Mouse (Mus musculus) G1E (cell line): Measurements from ENCODE around the gene 1810046K07Rik. TPM values are rescaled to one million over a fixed set of nuclear protein-coding genes. Genes with fewer than 3 reads are reported as not detected.
A peak's percentile ranks its signal among the peaks of the same experiment; 100 is the strongest.

Source experiments
- ATAC-seq: 2 replicates; pipeline ENCODE4 v1.8.0; 2016; ENCODE audit warnings: mild to moderate bottlenecking; ENCODE audit not compliant: insufficient number of reproducible peaks, poor library complexity, low FRiP score, severe bottlenecking; ENCODE audit errors: extremely low read depth
- DNase-seq: peaks from one replicate; pipeline ENCODE4 v3.0.0; 2012; ENCODE audit warnings: low spot score
- H3K27me3 ChIP-seq: 2 replicates; pipeline ENCODE4 v1.6.1; 2012; ENCODE audit warnings: mild to moderate bottlenecking, low read length, inconsistent platforms; ENCODE audit not compliant: insufficient read depth
- H3K36me3 ChIP-seq: replicated peaks from 2 replicates; pipeline ENCODE3; 2012; ENCODE audit warnings: mild to moderate bottlenecking, inconsistent platforms
- H3K4me1 ChIP-seq: 2 replicates; pipeline ENCODE4 v1.6.1; 2012; ENCODE audit warnings: low read depth, low read length, inconsistent platforms, mixed read lengths; ENCODE audit not compliant: insufficient read depth
- H3K4me3 ChIP-seq: 2 replicates; pipeline ENCODE4 v1.5.1; 2012; ENCODE audit warnings: low read depth, mild to moderate bottlenecking, inconsistent platforms, low read length, moderate library complexity, mixed read lengths
- H3K9me3 ChIP-seq: replicated peaks from 2 replicates; pipeline ENCODE4 v1.6.1; 2012; ENCODE audit warnings: inconsistent platforms
- CTCF ChIP-seq: IDR thresholded peaks from 2 replicates; pipeline ENCODE4 v1.5.1; 2012; ENCODE audit warnings: low read depth, low read length, inconsistent platforms, mixed read lengths
- GATA1 ChIP-seq: IDR thresholded peaks from 2 replicates; pipeline ENCODE4 v1.6.1; 2012; ENCODE audit warnings: borderline replicate concordance, low read length, inconsistent platforms, mixed read lengths
- GATA2 ChIP-seq: IDR thresholded peaks from 2 replicates; pipeline ENCODE4 v1.6.1; 2012; ENCODE audit warnings: low read depth, low read length, inconsistent platforms, borderline replicate concordance
- POLR2AphosphoS5 ChIP-seq: IDR thresholded peaks from 2 replicates; pipeline ENCODE4 v1.6.1; 2012; ENCODE audit warnings: low read depth, low read length, inconsistent platforms; ENCODE audit not compliant: insufficient replicate concordance
- TAL1 ChIP-seq: conservative IDR thresholded peaks from 2 replicates; pipeline ENCODE4 v1.6.1; 2012; ENCODE audit warnings: low read depth, low read length, inconsistent platforms, mixed read lengths
- polyA plus RNA-seq: library from polyadenylated mRNA; stranded (reverse); fragments of >175 nt; gene quantifications from 2 replicates; pipeline ENCODE4 v1.2.3, GENCODE M21; 2012
- total RNA-seq, 2 experiments: library from RNA; stranded (forward) in 1 of 2; stranded (reverse) in 1 of 2; fragments of 200-1000 nt in 1 of 2; fragments of >200 nt in 1 of 2; fragmentation: Nextera tagmentation in 1 of 2; gene quantifications; 2 replicates each; pipeline ENCODE4 v1.2.3; 2014 to 2017

Gene 1810046K07Rik
- total and polyA plus RNA-seq, 3 experiments = not detected

- peaks cover 56% of the 10 kb centered on the region for H3K4me1 ChIP-seq
- H3K4me3 ChIP-seq = no peak overlapping the region; the same call in 1 of the 2 replicates
- DNase-seq = no peak
- no peaks in the 10 kb centered on the region for H3K9me3 ChIP-seq
- no peaks in the 10 kb centered on the region for H3K36me3 ChIP-seq
- no peak for TF ChIP-seq GATA1
- TF ChIP-seq POLR2AphosphoS5 = no peak
- no peak for TF ChIP-seq TAL1
- TF ChIP-seq CTCF = no peak
- no peak for TF ChIP-seq GATA2
- H3K27me3 ChIP-seq = no peaks in the 10 kb centered on the region; the same call in 1 of the 2 replicates
- ATAC-seq = 0 out of 2 replicates have a peak, but pooled peaks have one; percentile 4
Measured at GRCm38 (mm10) chr9:51310515-51310914, 18.2 kb downstream of the 1810046K07Rik start.

- no peak overlapping the region for H3K4me3 ChIP-seq
- peaks cover 18% of the 10 kb centered on the region for H3K27me3 ChIP-seq
- no peaks in the 10 kb centered on the region for H3K9me3 ChIP-seq
- no peaks in the 10 kb centered on the region for H3K36me3 ChIP-seq
- no peak for ATAC-seq
- DNase-seq = no peak
- TF ChIP-seq GATA1 (no peak), TAL1 (no peak), CTCF (no peak), POLR2AphosphoS5 (no peak), GATA2 (no peak)
- peaks cover 34% of the 10 kb centered on the region for H3K4me1 ChIP-seq
Measured at GRCm38 (mm10) chr9:51306351-51306750, 22.4 kb downstream of the 1810046K07Rik start.

DNA sequence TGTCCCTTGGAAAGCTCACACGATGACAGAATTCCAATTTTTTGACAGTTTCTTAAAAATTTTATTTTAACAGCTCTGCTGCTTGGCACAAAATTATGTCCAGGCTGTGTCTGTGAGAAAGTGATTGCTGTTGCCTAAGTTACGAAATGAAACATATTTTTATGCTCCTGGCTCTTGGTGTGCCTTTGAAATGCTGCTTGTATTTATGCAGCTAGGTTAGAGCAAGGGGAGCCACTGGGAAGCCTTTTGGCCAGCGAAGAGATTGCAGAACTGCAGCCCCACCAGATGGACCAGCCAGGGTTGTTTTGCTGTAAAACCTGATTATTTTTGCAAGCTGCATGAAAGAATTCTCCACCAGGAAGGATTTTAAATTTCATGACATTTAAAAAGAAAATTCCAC lies 23.6 kb downstream of the 1810046K07Rik start:
- H3K36me3 ChIP-seq = no peaks in the 10 kb centered on the region
- DNase-seq = no peak
- H3K4me3 ChIP-seq = no peak overlapping the region
- no peak for TF ChIP-seq TAL1
- no peak for TF ChIP-seq POLR2AphosphoS5
- TF ChIP-seq CTCF = no peak
- no peak for TF ChIP-seq GATA2
- TF ChIP-seq GATA1 = no peak
- ATAC-seq = no peak
- H3K9me3 ChIP-seq = no peaks in the 10 kb centered on the region
- peaks cover 18% of the 10 kb centered on the region for H3K27me3 ChIP-seq
- H3K4me1 ChIP-seq = peaks cover 23% of the 10 kb centered on the region

- peaks cover 18% of the 10 kb centered on the region for H3K27me3 ChIP-seq
- no peak for TF ChIP-seq TAL1
- TF ChIP-seq CTCF = no peak
- TF ChIP-seq POLR2AphosphoS5 = no peak
- no peak for TF ChIP-seq GATA1
- no peak for TF ChIP-seq GATA2
- DNase-seq = no peak
- no peak overlapping the region for H3K4me3 ChIP-seq
- H3K9me3 ChIP-seq = no peaks in the 10 kb centered on the region
- H3K36me3 ChIP-seq = no peaks in the 10 kb centered on the region
- H3K4me1 ChIP-seq = peaks cover 13% of the 10 kb centered on the region
- no peak for ATAC-seq
Measured at GRCm38 (mm10) chr9:51303980-51304379, 24.7 kb downstream of the 1810046K07Rik start.

DNA sequence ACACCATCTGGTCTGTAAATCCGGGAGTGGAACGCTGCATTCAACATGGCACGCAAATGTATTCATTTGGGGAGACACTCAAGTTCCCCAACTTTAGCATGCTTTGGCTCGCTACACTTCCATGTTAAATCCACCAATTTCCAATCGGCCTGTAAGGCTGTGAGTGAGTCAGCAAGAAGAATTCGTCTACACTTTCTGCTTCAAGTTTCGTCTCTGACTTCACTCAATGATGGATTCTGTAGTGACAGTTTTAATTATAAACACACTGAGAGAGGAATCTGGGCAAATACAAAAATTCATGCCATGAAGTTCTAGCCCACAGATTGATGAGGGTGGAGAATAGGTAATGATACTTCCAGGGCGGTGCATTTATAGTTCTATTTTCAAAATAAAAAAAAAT lies 35.2 kb downstream of the 1810046K07Rik start:
- TF ChIP-seq TAL1 (no peak), CTCF (no peak), GATA2 (no peak), GATA1 (no peak), POLR2AphosphoS5 (no peak)
- Histone ChIP-seq H3K4me3 (no peak overlapping the region), H3K27me3 (peaks cover 24% of the 10 kb centered on the region), H3K9me3 (no peaks in the 10 kb centered on the region), H3K36me3 (no peaks in the 10 kb centered on the region), H3K4me1 (peaks cover 5% of the 10 kb centered on the region)
- DNase-seq (no peak), ATAC-seq (no peak)

DNA sequence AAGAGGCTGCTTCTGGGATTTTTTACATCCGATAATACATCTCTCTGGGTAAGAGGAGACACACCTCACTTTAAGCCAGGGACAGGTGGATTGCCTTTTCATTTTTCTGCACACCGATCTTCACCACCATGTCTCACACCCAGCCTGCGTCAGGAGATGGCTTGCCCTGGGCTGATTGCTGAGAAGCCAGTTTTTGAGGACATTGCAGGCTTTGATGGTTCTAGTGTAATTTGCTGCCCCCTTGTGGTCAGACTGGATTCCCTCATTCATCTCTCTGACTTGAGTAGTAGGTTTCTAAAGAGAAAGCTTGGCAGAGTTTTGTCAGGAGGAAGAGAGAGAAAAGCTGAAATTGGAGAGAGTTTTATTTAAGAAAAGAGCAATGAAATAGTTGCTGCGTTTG lies 36.0 kb downstream of the 1810046K07Rik start:
- H3K4me1 ChIP-seq = peaks cover 5% of the 10 kb centered on the region
- TF ChIP-seq CTCF (no peak), TAL1 (no peak), GATA1 (no peak), POLR2AphosphoS5 (no peak), GATA2 (no peak)
- H3K36me3 ChIP-seq = no peaks in the 10 kb centered on the region
- peaks cover 27% of the 10 kb centered on the region for H3K27me3 ChIP-seq
- no peaks in the 10 kb centered on the region for H3K9me3 ChIP-seq
- ATAC-seq (peak; percentile 28; the same call in 1 of the 2 replicates), DNase-seq (peak; percentile 52)
- no peak overlapping the region for H3K4me3 ChIP-seq

DNA sequence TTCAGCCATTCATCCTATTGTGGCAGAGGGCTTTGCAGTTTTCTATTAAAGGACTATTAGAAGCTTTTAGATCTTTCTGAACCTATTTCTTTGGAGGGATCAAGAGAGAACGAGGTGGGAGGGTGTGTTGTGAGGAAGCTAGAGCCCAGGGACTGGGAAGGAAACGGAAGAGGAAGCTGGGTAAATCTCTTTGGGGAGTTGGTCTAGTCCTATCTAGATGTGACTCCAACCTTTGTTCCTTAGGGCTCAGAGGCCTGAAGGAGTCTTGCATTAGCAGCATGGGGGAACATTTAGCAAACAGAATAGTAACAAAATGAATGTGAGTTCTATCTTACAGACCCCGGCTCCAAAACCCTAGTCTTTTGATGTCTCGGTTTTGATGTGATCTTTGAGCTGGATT lies 37.7 kb downstream of the 1810046K07Rik start:
- H3K4me3 ChIP-seq = no peak overlapping the region
- DNase-seq (no peak), ATAC-seq (no peak)
- H3K27me3 ChIP-seq = peaks cover 30% of the 10 kb centered on the region
- peaks cover 5% of the 10 kb centered on the region for H3K4me1 ChIP-seq
- TF ChIP-seq TAL1 (no peak), GATA1 (no peak), GATA2 (no peak), CTCF (no peak), POLR2AphosphoS5 (no peak)
- no peaks in the 10 kb centered on the region for H3K36me3 ChIP-seq
- no peaks in the 10 kb centered on the region for H3K9me3 ChIP-seq
